Comparison of ENCODE assay signal across 12 mouse cellular contexts in the genomic region with DNA sequence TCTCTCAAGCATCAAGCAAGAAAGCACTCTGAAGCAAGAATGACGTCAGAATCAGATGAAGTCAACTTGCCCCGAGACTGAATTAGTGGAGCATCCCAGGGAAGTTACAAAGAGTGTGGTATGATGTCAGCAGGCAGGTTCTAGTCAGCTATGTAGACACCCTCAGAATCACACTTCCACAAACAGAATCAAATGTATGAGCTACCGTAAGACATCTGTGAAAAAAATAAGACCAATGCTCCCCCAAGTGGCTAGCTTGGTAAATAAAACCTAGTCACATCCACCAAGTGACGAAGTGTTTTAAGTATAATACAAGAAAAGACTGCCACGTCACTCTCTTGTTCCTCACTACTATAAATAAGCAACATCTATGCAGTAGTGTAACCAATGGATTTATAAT. TPM values are rescaled to one million over a fixed set of nuclear protein-coding genes. Genes with fewer than 3 reads are reported as not detected.
A peak's percentile ranks its signal among the peaks of the same experiment; 100 is the strongest.
DNase-seq lines count a peak whose midpoint lies in the region; ATAC-seq lines count a peak whose summit lies in the region.
"Had no signal": no experiment of that assay in that cellular context is flagged by ENCODE, and none has a peak within 500 bp of the region (broad histone marks: within the 10 kb centered on the region; RNA-seq: fewer than 3 reads in every experiment).

No protein-coding gene starts in this region.

- H3K4me3 ChIP-seq in hindbrain, embryonic 13.5 days, result no peak overlapping the region
- no peak overlapping the region for H3K4me3 ChIP-seq in hindbrain, embryonic 11.5 days (ENCODE audit: low read depth, low read length)
- no peak overlapping the region for H3K4me3 ChIP-seq in midbrain, embryonic 16.5 days (ENCODE audit: low read depth, low read length)
- no peak overlapping the region for H3K4me3 ChIP-seq in midbrain, embryonic 11.5 days (ENCODE audit: low read depth, low read length)
- no peak overlapping the region for H3K4me3 ChIP-seq in embryonic facial prominence, embryonic 14.5 days (ENCODE audit: low read depth, low read length)

- 70% methylated on average over 5 of the region's 5 CpGs for WGBS in hindbrain, embryonic 13.5 days
- 83% methylated on average over 5 of the region's 5 CpGs for WGBS in hindbrain, embryonic 11.5 days
- 62% methylated on average over 5 of the region's 5 CpGs for WGBS in midbrain, embryonic 16.5 days
- 83% methylated on average over 5 of the region's 5 CpGs for WGBS in midbrain, embryonic 11.5 days
- 73% methylated on average over 5 of the region's 5 CpGs for WGBS in embryonic facial prominence, embryonic 14.5 days

- no peak overlapping the region for H3K4me2 ChIP-seq in hindbrain, embryonic 13.5 days
- no peak overlapping the region for H3K4me2 ChIP-seq in hindbrain, embryonic 11.5 days (replicated peaks; ENCODE audit: low read depth, low read length)
- H3K4me2 ChIP-seq in midbrain, embryonic 16.5 days (ENCODE audit: low read length), result no peak overlapping the region
- H3K4me2 ChIP-seq in midbrain, embryonic 11.5 days, result no peak overlapping the region
- H3K4me2 ChIP-seq in embryonic facial prominence, embryonic 14.5 days (ENCODE audit: low read depth, low read length), result no peak overlapping the region

- no peaks in the 10 kb centered on the region for H3K27me3 ChIP-seq in hindbrain, embryonic 13.5 days
- no peaks in the 10 kb centered on the region for H3K27me3 ChIP-seq in hindbrain, embryonic 11.5 days (ENCODE audit: control insufficient read depth, insufficient read depth, low read length)
- no peaks in the 10 kb centered on the region for H3K27me3 ChIP-seq in midbrain, embryonic 16.5 days (ENCODE audit: control insufficient read depth, insufficient read depth, low read depth, low read length)
- H3K27me3 ChIP-seq in midbrain, embryonic 11.5 days (ENCODE audit: control insufficient read depth, insufficient read depth, low read length), result no peaks in the 10 kb centered on the region
- no peaks in the 10 kb centered on the region for H3K27me3 ChIP-seq in embryonic facial prominence, embryonic 14.5 days (replicated peaks; ENCODE audit: control insufficient read depth, insufficient read depth, low read length)

- H3K9ac ChIP-seq in hindbrain, embryonic 13.5 days, result no peak overlapping the region
- H3K9ac ChIP-seq in hindbrain, embryonic 11.5 days (ENCODE audit: low read depth, low read length), result no peak overlapping the region
- no peak overlapping the region for H3K9ac ChIP-seq in midbrain, embryonic 16.5 days (ENCODE audit: low read depth, low read length)
- no peak overlapping the region for H3K9ac ChIP-seq in midbrain, embryonic 11.5 days (ENCODE audit: low read length)
- H3K9ac ChIP-seq in embryonic facial prominence, embryonic 14.5 days (ENCODE audit: low read depth, low read length), result no peak overlapping the region

- DNase-seq in hindbrain, embryonic 11.5 days (ENCODE audit: low spot score), result no peak
- DNase-seq in midbrain, embryonic 11.5 days (ENCODE audit: low spot score, missing footprints), result no peak
- DNase-seq in embryonic facial prominence, embryonic 14.5 days (ENCODE audit: low spot score), result peak; percentile 26
- DNase-seq in retina, postnatal 1 day, result peak; percentile 13
- no peak for DNase-seq in heart, postnatal 14 days
- DNase-seq in kidney, adult 9 months, result no peak
- DNase-seq: cerebellum, adult 2 months; gastrocnemius, postnatal 14 days; kidney, postnatal 4 days; lung, adult 2 months had no signal

- no peaks in the 10 kb centered on the region for H3K4me1 ChIP-seq in hindbrain, embryonic 13.5 days (replicated peaks)
- no peaks in the 10 kb centered on the region for H3K4me1 ChIP-seq in hindbrain, embryonic 11.5 days (replicated peaks; ENCODE audit: control insufficient read depth, insufficient read depth, low read length)
- H3K4me1 ChIP-seq in midbrain, embryonic 16.5 days (ENCODE audit: control insufficient read depth, insufficient read depth, low read length), result no peaks in the 10 kb centered on the region
- H3K4me1 ChIP-seq in midbrain, embryonic 11.5 days (ENCODE audit: control insufficient read depth, insufficient read depth, low read length), result no peaks in the 10 kb centered on the region
- no peaks in the 10 kb centered on the region for H3K4me1 ChIP-seq in embryonic facial prominence, embryonic 14.5 days (ENCODE audit: control insufficient read depth, insufficient read depth, low read length)

- ATAC-seq in hindbrain, embryonic 13.5 days (ENCODE audit: low FRiP score), result 0 out of 2 replicates have a peak, but pooled peaks have one; percentile 39
- ATAC-seq in hindbrain, embryonic 11.5 days (ENCODE audit: low FRiP score), result no peak
- peak; percentile 70; the same call in 1 of the 2 replicates for ATAC-seq in midbrain, embryonic 16.5 days
- no peak for ATAC-seq in midbrain, embryonic 11.5 days (ENCODE audit: low FRiP score)
- ATAC-seq in embryonic facial prominence, embryonic 14.5 days (ENCODE audit: low read depth), result no peak

- intact Hi-C loops in heart, postnatal 14 days (cut with DNase I), result no loop called here

- H3K27ac ChIP-seq in hindbrain, embryonic 13.5 days, result no peak overlapping the region
- no peak overlapping the region for H3K27ac ChIP-seq in hindbrain, embryonic 11.5 days (ENCODE audit: low read depth, low read length)
- H3K27ac ChIP-seq in midbrain, embryonic 16.5 days (ENCODE audit: low read length), result no peak overlapping the region
- no peak overlapping the region for H3K27ac ChIP-seq in midbrain, embryonic 11.5 days (ENCODE audit: low read depth, low read length)
- H3K27ac ChIP-seq in embryonic facial prominence, embryonic 14.5 days (replicated peaks; ENCODE audit: low read depth, low read length), result no peak overlapping the region

- H3K9me3 ChIP-seq in hindbrain, embryonic 13.5 days, result no peaks in the 10 kb centered on the region
- no peaks in the 10 kb centered on the region for H3K9me3 ChIP-seq in hindbrain, embryonic 11.5 days (ENCODE audit: control insufficient read depth, low read length)
- H3K9me3 ChIP-seq in midbrain, embryonic 16.5 days (replicated peaks; ENCODE audit: control insufficient read depth, low read length, poor library complexity, severe bottlenecking), result no peaks in the 10 kb centered on the region
- H3K9me3 ChIP-seq in midbrain, embryonic 11.5 days (ENCODE audit: control insufficient read depth, low read length), result no peaks in the 10 kb centered on the region
- no peaks in the 10 kb centered on the region for H3K9me3 ChIP-seq in embryonic facial prominence, embryonic 14.5 days (ENCODE audit: control insufficient read depth, low read length)

- H3K36me3 ChIP-seq in hindbrain, embryonic 13.5 days, result peaks cover 45% of the 10 kb centered on the region
- no peaks in the 10 kb centered on the region for H3K36me3 ChIP-seq in hindbrain, embryonic 11.5 days (ENCODE audit: control insufficient read depth, insufficient read depth, low read length)
- H3K36me3 ChIP-seq in midbrain, embryonic 16.5 days (ENCODE audit: control insufficient read depth, insufficient read depth, low read length), result peaks cover 7% of the 10 kb centered on the region
- no peaks in the 10 kb centered on the region; the same call in 1 of the 2 replicates for H3K36me3 ChIP-seq in midbrain, embryonic 11.5 days (ENCODE audit: control insufficient read depth, insufficient read depth, low read length)
- peaks cover 58% of the 10 kb centered on the region for H3K36me3 ChIP-seq in embryonic facial prominence, embryonic 14.5 days (ENCODE audit: control insufficient read depth, insufficient read depth, low read length)

RNA-seq across cellular contexts. Expression of a gene that starts 13.5 kb away (rescaled TPM):
- polyA plus RNA-seq in hindbrain, embryonic 13.5 days (2015; fragmentation: Nextera tagmentation; extraction: Ambion mirVana), result 23.9 and 26.6 TPM in 2 replicates
- 31.3 TPM in 2 replicates for polyA plus RNA-seq in hindbrain, embryonic 11.5 days (2014; fragmentation: Nextera tagmentation; extraction: Ambion mirVana)
- polyA plus RNA-seq in midbrain, embryonic 16.5 days (2015; fragmentation: Nextera tagmentation; extraction: Ambion mirVana), result 20.3 and 21.6 TPM in 2 replicates
- polyA plus RNA-seq in midbrain, embryonic 11.5 days (2014; fragmentation: Nextera tagmentation; extraction: Ambion mirVana), result 27.8 and 28.6 TPM in 2 replicates
- polyA plus RNA-seq in embryonic facial prominence, embryonic 14.5 days (2014; fragmentation: Nextera tagmentation; extraction: Ambion mirVana), result 21.9 and 22.5 TPM in 2 replicates
- total RNA-seq in heart, postnatal 14 days (2021), result 1 to 10 TPM; 5.6 to 6.3 TPM

RNA-seq across cellular contexts. Expression of a gene that starts 42.4 kb away (rescaled TPM):
- polyA plus RNA-seq in hindbrain, embryonic 13.5 days (2015; fragmentation: Nextera tagmentation; extraction: Ambion mirVana), result 19.1 and 21.5 TPM in 2 replicates
- 20.2 and 21.2 TPM in 2 replicates for polyA plus RNA-seq in hindbrain, embryonic 11.5 days (2014; fragmentation: Nextera tagmentation; extraction: Ambion mirVana)
- polyA plus RNA-seq in midbrain, embryonic 16.5 days (2015; fragmentation: Nextera tagmentation; extraction: Ambion mirVana), result 19.6 and 20.2 TPM in 2 replicates
- 19.4 and 20.8 TPM in 2 replicates for polyA plus RNA-seq in midbrain, embryonic 11.5 days (2014; fragmentation: Nextera tagmentation; extraction: Ambion mirVana)
- polyA plus RNA-seq in embryonic facial prominence, embryonic 14.5 days (2014; fragmentation: Nextera tagmentation; extraction: Ambion mirVana), result 22.8 and 23.0 TPM in 2 replicates
- 10 to 100 TPM; 56.6 to 57.0 TPM for total RNA-seq in heart, postnatal 14 days (2021)

Comparison
In these comparisons a context has a peak if more than half of its experiments do, and no peak if none do; other contexts are left out.
1. ATAC-seq: peak in hindbrain, embryonic 13.5 days (single experiment) and midbrain, embryonic 16.5 days (single experiment); none in hindbrain, embryonic 11.5 days (single experiment), midbrain, embryonic 11.5 days (single experiment) and embryonic facial prominence, embryonic 14.5 days (single experiment).
2. DNase-seq: peak in embryonic facial prominence, embryonic 14.5 days (single experiment) and retina, postnatal 1 day (single experiment); none in hindbrain, embryonic 11.5 days (single experiment), midbrain, embryonic 11.5 days (single experiment), heart, postnatal 14 days (0 of 2) and kidney, adult 9 months (single experiment).